Mouse (Mus musculus): ENCODE results near the gene Rrp8. TPM values are rescaled to one million over a fixed set of nuclear protein-coding genes. Genes with fewer than 3 reads are reported as not detected.

Rrp8 gene
- polyA plus RNA-seq, 1 experiment from 2014 or later, result 41.2 TPM

- DNase-seq (ENCODE audit: low spot score, missing footprints) (no peak), ATAC-seq (ENCODE audit: low FRiP score) (peak; percentile 70)
- Histone ChIP-seq H3K27ac (ENCODE audit: low read depth, low read length) (no peak overlapping the region), H3K4me2 (peak overlapping the region; percentile 28), H3K9ac (ENCODE audit: low read length) (no peak overlapping the region; the same call in 1 of the 2 replicates), H3K4me3 (ENCODE audit: low read depth, low read length) (no peak overlapping the region), H3K36me3 (ENCODE audit: control insufficient read depth, insufficient read depth, low read length) (no peaks in the 10 kb centered on the region), H3K4me1 (ENCODE audit: control insufficient read depth, insufficient read depth, low read length) (no peaks in the 10 kb centered on the region; the same call in 1 of the 2 replicates), H3K9me3 (ENCODE audit: control insufficient read depth, low read length) (no peaks in the 10 kb centered on the region), H3K27me3 (ENCODE audit: control insufficient read depth, insufficient read depth, low read length) (no peaks in the 10 kb centered on the region)
- WGBS, result 8% methylated on average over 13 of the region's 13 CpGs
Observed at GRCm38 (mm10) chr7:105685541-105686197, 51.5 kb downstream of the Rrp8 start.

Other genes with a start within 250 kb of the Rrp8 start
- 42.0 and 47.3 TPM in 2 replicates for gene Smpd1, start 183.0 kb downstream of the Rrp8 start, polyA plus RNA-seq (2014; fragmentation: Nextera tagmentation; extraction: Ambion mirVana)
- 100 and 103 TPM in 2 replicates for gene Apbb1, start 155.7 kb downstream of the Rrp8 start, polyA plus RNA-seq (2014; fragmentation: Nextera tagmentation; extraction: Ambion mirVana)
- gene Hpx, start 137.2 kb downstream of the Rrp8 start, polyA plus RNA-seq (2014; fragmentation: Nextera tagmentation; extraction: Ambion mirVana), result 0.11 and 0.29 TPM in 2 replicates
- 20.3 and 23.8 TPM in 2 replicates for gene Trim3, start 103.8 kb downstream of the Rrp8 start, polyA plus RNA-seq (2014; fragmentation: Nextera tagmentation; extraction: Ambion mirVana)
- 118 and 141 TPM in 2 replicates for gene Timm10b, start 97.3 kb downstream of the Rrp8 start, polyA plus RNA-seq (2014; fragmentation: Nextera tagmentation; extraction: Ambion mirVana)
- 70.1 and 72.9 TPM in 2 replicates for gene Arfip2, start 97.0 kb downstream of the Rrp8 start, polyA plus RNA-seq (2014; fragmentation: Nextera tagmentation; extraction: Ambion mirVana)
- gene Gm45799, start 96.8 kb downstream of the Rrp8 start, polyA plus RNA-seq (2014; fragmentation: Nextera tagmentation; extraction: Ambion mirVana), result 10.5 and 11.9 TPM in 2 replicates
- 1.00 and 1.3 TPM in 2 replicates for gene Dnhd1, start 86.6 kb downstream of the Rrp8 start, polyA plus RNA-seq (2014; fragmentation: Nextera tagmentation; extraction: Ambion mirVana)
- 238 and 241 TPM in 2 replicates for gene Ilk, start 793 bp downstream of the Rrp8 start, polyA plus RNA-seq (2014; fragmentation: Nextera tagmentation; extraction: Ambion mirVana)
- gene Taf10, start 7.0 kb upstream of the Rrp8 start, polyA plus RNA-seq (2014; fragmentation: Nextera tagmentation; extraction: Ambion mirVana), result 163 and 195 TPM in 2 replicates
- gene Tpp1, start 14.8 kb upstream of the Rrp8 start, polyA plus RNA-seq (2014; fragmentation: Nextera tagmentation; extraction: Ambion mirVana), result 54.1 and 57.9 TPM in 2 replicates
- 10.7 and 12.7 TPM in 2 replicates for gene Dchs1, start 50.3 kb upstream of the Rrp8 start, polyA plus RNA-seq (2014; fragmentation: Nextera tagmentation; extraction: Ambion mirVana)
- gene Mrpl17, start 73.7 kb upstream of the Rrp8 start, polyA plus RNA-seq (2014; fragmentation: Nextera tagmentation; extraction: Ambion mirVana), result 245 and 258 TPM in 2 replicates
- 0.07 and 0.36 TPM in 2 replicates for gene Gm4070, start 216.6 kb upstream of the Rrp8 start, polyA plus RNA-seq (2014; fragmentation: Nextera tagmentation; extraction: Ambion mirVana)